Mouse (Mus musculus) layer of hippocampus, postnatal 14 days (tissue): Measurements from ENCODE around the gene Bmp6. TPM values are rescaled to one million over a fixed set of nuclear protein-coding genes. Genes with fewer than 3 reads are reported as not detected.

ENCODE experiments used
- DNase-seq, 2 experiments: peaks; one replicate each; pipeline ENCODE4 v3.0.0; 2021 to 2022; ENCODE audit warnings: low spot score in 2 of 2, mixed read lengths in 1 of 2
- total RNA-seq, 2 experiments: library from RNA; stranded (reverse); gene quantifications; 2 replicates each; pipeline ENCODE4 v1.2.3; 2021

Gene Bmp6
- total RNA-seq, 2 experiments from 2014 or later: 5.3 to 10.5 TPM

- no peak for DNase-seq
These were observed 200.0 kb downstream of the Bmp6 start for GRCm38 (mm10) chr13:38544769-38545445.

- no peak for DNase-seq
These were observed 200.6 kb downstream of the Bmp6 start for GRCm38 (mm10) chr13:38545460-38545859.

- DNase-seq: no peak
These were observed 201.8 kb downstream of the Bmp6 start for GRCm38 (mm10) chr13:38546754-38547153.

- DNase-seq: no peak
These were observed 202.8 kb downstream of the Bmp6 start for GRCm38 (mm10) chr13:38547717-38548116.

GRCm38 (mm10) chr13:38548681-38549080 lies 203.8 kb downstream of the Bmp6 start:
- no peak for DNase-seq

Other genes with a start within 250 kb of the Bmp6 start
- 1 to 10 TPM; 7.8 to 8.0 TPM for gene Dsp, start 193.8 kb upstream of the Bmp6 start, total RNA-seq
- 10 to 100 TPM; 25.2 to 26.2 TPM for gene Snrnp48, start 140.2 kb upstream of the Bmp6 start, total RNA-seq
- 10 to 100 TPM; 43.3 to 43.8 TPM for gene Txndc5, start 183.7 kb downstream of the Bmp6 start, total RNA-seq